Mouse (Mus musculus) limb, embryonic 11.5 days (tissue): ENCODE data around the gene Spsb1. TPM values are rescaled to one million over a fixed set of nuclear protein-coding genes. Genes with fewer than 3 reads are reported as not detected.

Experiments
- ATAC-seq: fragments of 200-750 bp; cut with Nextera tagmentation; 2 replicates; pipeline ENCODE4 v1.8.0; 2017; ENCODE audit warnings: low read depth; ENCODE audit not compliant: insufficient number of reproducible peaks, low FRiP score, low TSS enrichment
- DNase-seq: peaks from one replicate; pipeline ENCODE4 v3.0.0-alpha.2; 2015; ENCODE audit warnings: low spot score
- H3K27ac ChIP-seq: fragments of 300-500 bp; sonication (generic); replicated peaks from 2 replicates; pipeline ENCODE4 v1.5.1; 2014; ENCODE audit warnings: low read depth, mild to moderate bottlenecking, low read length
- H3K27me3 ChIP-seq: fragments of 300-500 bp; sonication (generic); 2 replicates; pipeline ENCODE4 v1.6.1; 2014; ENCODE audit warnings: mild to moderate bottlenecking, low read length, mixed read lengths; ENCODE audit not compliant: control insufficient read depth, insufficient read depth
- H3K36me3 ChIP-seq: fragments of 300-500 bp; sonication (generic); 2 replicates; pipeline ENCODE4 v1.6.1; 2014; ENCODE audit warnings: mild to moderate bottlenecking, low read length, moderate library complexity, mixed read lengths; ENCODE audit not compliant: control insufficient read depth, insufficient read depth
- H3K4me1 ChIP-seq: fragments of 300-500 bp; sonication (generic); 2 replicates; pipeline ENCODE4 v1.6.1; 2014; ENCODE audit warnings: low read length, mixed read lengths; ENCODE audit not compliant: control insufficient read depth, insufficient read depth
- H3K4me2 ChIP-seq: fragments of 300-500 bp; sonication (generic); 2 replicates; pipeline ENCODE4 v1.6.1; 2014; ENCODE audit warnings: low read depth, mild to moderate bottlenecking, moderate library complexity; ENCODE audit not compliant: severe bottlenecking
- H3K4me3 ChIP-seq: fragments of 300-500 bp; sonication (generic); 2 replicates; pipeline ENCODE4 v1.5.1; 2014; ENCODE audit warnings: low read depth, low read length
- H3K9ac ChIP-seq: fragments of 300-500 bp; sonication (generic); 2 replicates; pipeline ENCODE4 v1.6.1; 2014; ENCODE audit warnings: mild to moderate bottlenecking, low read length
- H3K9me3 ChIP-seq: fragments of 300-500 bp; sonication (generic); 2 replicates; pipeline ENCODE4 v1.6.1; 2016; ENCODE audit warnings: low read length; ENCODE audit not compliant: control insufficient read depth
- WGBS: fragments of 180-500 bp; shearing (Covaris S2); extraction: QIAGEN DNeasy Blood & Tissue Kit; methylation state at CpG from one replicate; pipeline ENCODE4 v1.1.7; 2014; 5-methylcytosine and 5-hydroxymethylcytosine counted together
- polyA plus RNA-seq: library from polyadenylated mRNA; unstranded; fragments of >200 nt; fragmentation: Nextera tagmentation; extraction: Ambion mirVana; gene quantifications from 2 replicates; pipeline ENCODE4 v1.2.1, GENCODE M21; 2014

Gene Spsb1
- polyA plus RNA-seq, 1 experiment from 2014 or later = 16.4 TPM

DNA sequence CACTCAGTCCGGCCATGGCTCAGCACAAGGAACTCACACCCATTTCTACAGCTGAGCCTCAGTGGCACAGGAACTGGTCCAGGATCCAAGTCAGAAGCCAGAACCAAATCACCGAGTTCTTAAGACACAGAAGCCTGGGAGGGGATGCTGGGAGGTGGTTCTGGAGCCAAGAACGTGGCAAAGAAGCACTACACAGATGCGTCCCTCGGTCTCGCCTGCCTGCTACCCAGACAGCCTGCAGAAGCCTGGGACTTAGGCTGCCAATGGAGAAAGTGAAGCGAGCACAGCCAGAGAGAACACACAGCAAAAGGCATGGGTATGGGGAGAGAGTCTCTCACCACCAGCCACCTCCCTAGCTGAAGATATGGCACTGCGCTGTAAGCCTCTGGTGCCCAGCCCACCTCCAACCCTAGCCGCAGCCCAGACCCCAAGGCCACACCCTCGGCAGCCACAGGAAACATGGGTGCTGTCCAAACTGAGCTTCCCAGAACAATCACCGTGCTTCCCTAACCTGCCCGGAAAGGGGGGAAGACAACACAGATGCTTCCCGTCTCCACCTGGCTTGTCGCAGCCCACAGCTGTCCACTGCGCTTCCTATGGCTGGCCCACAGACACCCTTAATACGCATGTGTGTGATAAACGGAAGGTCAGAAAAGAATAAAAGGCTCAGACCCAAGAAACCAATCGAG, 13.6 kb downstream of the Spsb1 start:
- H3K27ac ChIP-seq = no peak overlapping the region

DNA sequence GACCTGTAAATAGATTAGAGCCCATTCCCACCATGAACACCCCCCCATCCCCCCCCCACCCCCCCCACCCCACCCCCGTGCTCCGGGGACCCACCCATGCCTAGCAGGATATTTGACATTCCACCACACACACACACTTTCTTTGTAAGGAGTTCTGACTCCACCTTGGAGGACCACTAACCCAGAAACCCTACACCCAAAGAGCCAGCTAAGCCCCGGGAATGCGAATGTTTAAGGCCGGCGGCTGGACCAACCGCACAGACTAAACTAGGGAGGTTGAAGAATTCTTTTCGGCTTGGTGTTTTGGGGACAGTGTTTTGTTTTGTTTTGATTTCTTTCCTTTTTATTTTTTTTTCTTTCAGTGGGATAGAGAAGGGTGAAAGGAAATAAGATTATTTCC, 16.1 kb downstream of the Spsb1 start:
- H3K9me3 ChIP-seq = no peaks in the 10 kb centered on the region
- H3K36me3 ChIP-seq = no peaks in the 10 kb centered on the region
- no peaks in the 10 kb centered on the region for H3K27me3 ChIP-seq
- DNase-seq (peak; percentile 58), ATAC-seq (no peak)
- H3K4me3 ChIP-seq = no peak overlapping the region
- peaks cover 54% of the 10 kb centered on the region for H3K4me1 ChIP-seq
- H3K27ac ChIP-seq = peak overlapping the region; percentile 72
- H3K4me2 ChIP-seq = no peak overlapping the region
- no peak overlapping the region for H3K9ac ChIP-seq
- 28% methylated on average over 8 of the region's 8 CpGs for WGBS

More for the DNA sequence above, 13.6 kb downstream of the Spsb1 start:
- peaks cover 76% of the 10 kb centered on the region for H3K4me1 ChIP-seq
- H3K27me3 ChIP-seq = no peaks in the 10 kb centered on the region
- no peak overlapping the region for H3K9ac ChIP-seq
- 83% methylated on average over 18 of the region's 18 CpGs for WGBS
- no peaks in the 10 kb centered on the region for H3K36me3 ChIP-seq
- no peak overlapping the region for H3K4me3 ChIP-seq
- ATAC-seq = no peak
- H3K4me2 ChIP-seq = no peak overlapping the region
- no peaks in the 10 kb centered on the region for H3K9me3 ChIP-seq
- DNase-seq = no peak

DNA sequence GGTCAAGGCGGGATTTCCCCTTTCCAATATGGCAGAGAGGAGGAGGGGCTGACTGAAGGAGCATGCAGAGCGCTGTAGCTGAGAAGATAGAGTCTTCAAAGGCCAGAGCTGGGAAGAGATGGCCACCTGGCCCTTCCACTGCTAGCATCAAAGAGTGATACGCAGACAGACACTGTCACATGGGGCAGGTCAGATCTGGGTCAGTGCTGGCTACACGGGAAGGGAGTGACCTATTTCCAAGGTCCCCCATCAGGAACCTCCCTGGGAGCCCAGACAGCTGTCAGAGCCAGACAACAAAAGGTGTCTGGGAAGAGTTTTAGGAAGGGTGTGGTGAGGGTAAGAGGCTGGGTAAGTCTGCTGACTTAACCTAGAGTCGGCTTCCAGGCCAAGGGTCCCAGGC, 17.9 kb downstream of the Spsb1 start:
- no peak for DNase-seq

DNA sequence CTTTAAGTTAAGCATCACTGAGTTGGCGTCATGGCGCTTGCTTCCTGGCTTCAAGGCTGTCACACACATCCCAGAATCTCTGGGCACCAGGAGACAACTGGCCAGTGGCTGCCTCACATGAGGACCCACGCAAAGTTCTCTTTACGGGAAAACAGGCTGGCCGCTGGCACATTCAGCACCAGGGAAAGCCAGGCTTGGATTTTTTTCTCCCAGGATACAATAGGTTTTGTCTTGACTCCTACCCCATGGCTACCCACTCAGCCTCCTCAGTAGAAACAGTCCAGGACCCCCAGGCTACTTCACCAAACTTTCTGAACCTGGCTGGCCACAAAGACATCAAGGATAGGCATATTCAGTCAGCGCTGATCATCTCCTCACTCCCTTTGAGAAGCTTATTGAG, 19.4 kb downstream of the Spsb1 start:
- no peak for DNase-seq
- Histone ChIP-seq H3K4me2 (no peak overlapping the region), H3K27ac (no peak overlapping the region), H3K9me3 (0 out of 2 replicates have a peak, but pooled peaks cover 2% of the 10 kb centered on the region), H3K36me3 (no peaks in the 10 kb centered on the region), H3K27me3 (no peaks in the 10 kb centered on the region), H3K4me1 (peaks cover 31% of the 10 kb centered on the region), H3K9ac (no peak overlapping the region), H3K4me3 (no peak overlapping the region)
- 92% methylated on average over 6 of the region's 6 CpGs for WGBS
- ATAC-seq = no peak

More for the DNA sequence above, 17.9 kb downstream of the Spsb1 start:
- Histone ChIP-seq H3K4me2 (no peak overlapping the region), H3K36me3 (no peaks in the 10 kb centered on the region), H3K4me1 (peaks cover 39% of the 10 kb centered on the region), H3K4me3 (no peak overlapping the region), H3K27me3 (no peaks in the 10 kb centered on the region), H3K9ac (no peak overlapping the region), H3K27ac (no peak overlapping the region), H3K9me3 (0 out of 2 replicates have a peak, but pooled peaks cover under 1% of the 10 kb centered on the region)
- 25% methylated on average over 5 of the region's 5 CpGs for WGBS
- ATAC-seq = no peak

DNA sequence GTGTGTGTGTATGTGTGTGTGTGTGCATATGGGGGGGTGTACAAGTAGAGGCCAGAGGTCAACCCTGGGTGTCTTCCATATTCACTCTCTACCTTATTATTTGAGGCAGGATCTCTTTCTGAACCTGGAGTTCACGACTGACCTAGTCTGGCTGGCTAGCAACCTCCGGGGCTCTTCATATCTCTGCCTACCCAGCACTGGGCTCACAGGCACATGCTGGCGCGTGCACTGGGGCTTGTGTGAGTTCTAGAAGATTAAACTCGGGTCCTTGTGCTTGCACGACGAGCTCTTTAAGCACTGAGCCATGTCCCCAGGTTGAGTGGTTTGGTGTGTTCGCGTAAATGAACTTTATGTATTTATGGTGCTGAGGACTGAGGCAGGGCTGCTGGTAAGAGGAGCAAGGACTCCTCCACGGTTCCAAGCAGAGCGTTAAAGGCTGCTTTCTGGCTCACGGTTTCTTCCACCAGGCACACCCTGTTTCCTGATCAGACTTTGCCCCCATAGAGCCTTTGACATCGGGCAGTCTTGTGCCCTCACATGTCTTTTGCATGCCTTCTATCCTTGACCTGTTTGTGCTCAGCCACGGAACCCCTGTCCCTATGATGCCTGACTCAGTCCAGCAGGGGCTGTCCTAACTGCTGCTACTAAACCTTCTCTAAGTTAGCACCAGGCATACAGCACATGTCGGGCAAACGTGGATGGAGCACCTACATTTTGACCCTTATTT, 21.2 kb downstream of the Spsb1 start:
- DNase-seq (no peak), ATAC-seq (no peak)
- H3K9ac ChIP-seq = no peak overlapping the region
- 0 out of 2 replicates have a peak, but pooled peaks cover 2% of the 10 kb centered on the region for H3K9me3 ChIP-seq
- no peak overlapping the region for H3K27ac ChIP-seq
- no peaks in the 10 kb centered on the region for H3K36me3 ChIP-seq
- no peaks in the 10 kb centered on the region for H3K27me3 ChIP-seq
- 85% methylated on average over 16 of the region's 16 CpGs for WGBS
- H3K4me1 ChIP-seq = peaks cover 20% of the 10 kb centered on the region
- H3K4me2 ChIP-seq = no peak overlapping the region
- no peak overlapping the region for H3K4me3 ChIP-seq

DNA sequence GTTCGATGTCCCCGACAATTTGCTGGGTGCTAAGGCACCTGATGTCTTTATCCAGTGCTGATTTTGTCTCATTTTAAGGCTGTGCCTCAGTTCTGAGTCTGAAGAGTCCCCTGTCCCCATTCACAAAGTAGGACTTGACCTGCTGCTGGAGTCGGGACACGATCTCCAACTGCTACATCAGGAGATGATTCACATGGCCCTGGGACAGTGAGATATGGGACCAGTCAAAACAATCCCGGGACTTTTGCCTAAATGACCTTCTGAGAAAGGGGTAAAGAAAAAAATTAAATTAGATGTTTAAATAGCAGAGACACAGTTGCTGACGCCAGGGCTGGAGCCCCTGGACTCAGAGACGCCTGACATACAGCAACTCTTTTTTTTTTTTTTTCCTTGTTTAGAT, 21.8 kb downstream of the Spsb1 start:
- H3K36me3 ChIP-seq = no peaks in the 10 kb centered on the region
- no peak overlapping the region for H3K9ac ChIP-seq
- H3K4me3 ChIP-seq = no peak overlapping the region
- H3K4me1 ChIP-seq = peaks cover 14% of the 10 kb centered on the region
- H3K4me2 ChIP-seq = no peak overlapping the region
- H3K27me3 ChIP-seq = no peaks in the 10 kb centered on the region
- ATAC-seq (no peak), DNase-seq (no peak)
- 0 out of 2 replicates have a peak, but pooled peaks cover 2% of the 10 kb centered on the region for H3K9me3 ChIP-seq
- H3K27ac ChIP-seq = no peak overlapping the region
- 94% methylated on average over 7 of the region's 7 CpGs for WGBS

DNA sequence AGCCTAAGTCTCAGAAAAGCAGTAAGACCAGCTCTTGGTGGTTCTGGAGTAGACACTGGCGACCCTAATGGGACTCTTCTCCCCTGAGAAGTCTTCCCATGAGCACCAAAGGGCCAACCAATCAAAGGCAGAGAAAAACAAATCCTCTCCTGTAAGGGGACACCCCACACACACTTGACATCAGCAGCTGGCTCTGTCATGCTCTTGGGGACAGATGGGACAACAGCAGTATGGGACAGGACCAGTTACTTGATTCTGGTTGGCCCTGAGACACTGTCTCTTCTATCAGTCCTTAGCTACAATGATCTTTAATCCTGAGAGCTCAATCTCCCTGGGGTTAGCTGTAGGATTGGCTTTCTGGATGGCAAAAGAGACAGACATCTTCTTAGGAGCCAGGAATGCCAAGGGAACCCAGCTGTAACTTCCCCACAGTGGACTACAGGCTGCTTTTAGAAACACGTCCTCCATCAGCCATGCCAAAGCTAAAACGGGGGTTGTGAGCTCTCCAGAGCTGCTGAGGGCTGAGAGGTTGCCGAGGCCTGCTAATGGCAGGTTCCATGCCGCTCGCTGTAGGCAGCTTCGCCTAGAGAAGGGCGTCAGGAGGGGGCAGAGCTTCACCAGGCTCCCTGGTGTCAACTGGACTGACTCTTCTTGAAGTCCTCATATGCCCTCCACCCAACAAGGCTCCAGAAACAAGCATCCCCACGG, 22.6 kb downstream of the Spsb1 start:
- no peak for ATAC-seq
- 0 out of 2 replicates have a peak, but pooled peaks cover 2% of the 10 kb centered on the region for H3K9me3 ChIP-seq
- no peak overlapping the region for H3K4me3 ChIP-seq
- H3K27ac ChIP-seq = no peak overlapping the region
- no peaks in the 10 kb centered on the region for H3K27me3 ChIP-seq
- peaks cover 6% of the 10 kb centered on the region for H3K4me1 ChIP-seq
- no peak for DNase-seq
- no peak overlapping the region for H3K9ac ChIP-seq
- no peak overlapping the region for H3K4me2 ChIP-seq
- no peaks in the 10 kb centered on the region for H3K36me3 ChIP-seq
- 88% methylated on average over 9 of the region's 9 CpGs for WGBS

DNA sequence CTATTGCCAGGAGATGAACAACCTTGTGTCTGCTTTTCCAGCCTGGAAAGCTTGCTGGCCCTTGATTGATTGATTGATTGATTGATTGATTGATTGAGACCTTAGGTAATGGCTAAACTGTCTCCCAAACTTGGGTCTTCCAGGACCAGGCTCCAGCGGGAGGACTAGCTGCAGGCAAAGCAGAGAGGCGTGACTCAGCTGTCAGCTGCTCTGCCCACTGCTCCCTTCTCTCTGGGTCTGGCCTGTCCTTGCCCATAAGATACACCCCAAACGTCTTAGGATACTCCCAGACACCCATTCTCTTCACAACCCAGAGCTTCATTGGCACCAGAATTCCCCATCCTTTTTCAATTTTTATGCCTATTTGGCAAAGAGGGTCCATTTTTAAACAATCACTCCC, 24.1 kb downstream of the Spsb1 start:
- no peaks in the 10 kb centered on the region for H3K36me3 ChIP-seq
- no peak for ATAC-seq
- H3K9me3 ChIP-seq = 0 out of 2 replicates have a peak, but pooled peaks cover 2% of the 10 kb centered on the region
- H3K4me2 ChIP-seq = no peak overlapping the region
- H3K4me1 ChIP-seq = no peaks in the 10 kb centered on the region; the same call in 1 of the 2 replicates
- no peak overlapping the region for H3K9ac ChIP-seq
- H3K27ac ChIP-seq = no peak overlapping the region
- WGBS = 61% methylated on average over 3 of the region's 3 CpGs
- DNase-seq = no peak
- no peak overlapping the region for H3K4me3 ChIP-seq
- H3K27me3 ChIP-seq = no peaks in the 10 kb centered on the region
